Mouse (Mus musculus): ENCODE data around the gene Insig2. TPM values are rescaled to one million over a fixed set of nuclear protein-coding genes. Genes with fewer than 3 reads are reported as not detected.

The Insig2 gene
- polyA plus RNA-seq, 1 experiment = 24.1 TPM

- no peak for TF ChIP-seq CTCF (IDR thresholded peaks at IDR 0.05; ENCODE audit: insufficient read depth, low read length)
- no peak for TF ChIP-seq POLR2A (IDR thresholded peaks at IDR 0.05; ENCODE audit: borderline replicate concordance, extremely low read depth, low read depth, low read length)
- DNase-seq = no peak
- peaks cover 4% of the 10 kb centered on the region for H3K4me1 ChIP-seq (ENCODE audit: control insufficient read depth, insufficient read depth, low read length)
- 28% methylated on average over 2 of the region's 2 CpGs for WGBS
- no peak overlapping the region for H3K4me3 ChIP-seq (replicated peaks; ENCODE audit: extremely low read depth, low read depth, low read length)
Measured at GRCm38 (mm10) chr1:121329391-121329790, 3.0 kb downstream of the Insig2 start.

- no peak for DNase-seq
- WGBS = 3% methylated on average over 7 of the region's 7 CpGs
- Histone ChIP-seq H3K4me1 (ENCODE audit: control insufficient read depth, insufficient read depth, low read length) (peaks cover 7% of the 10 kb centered on the region), H3K4me3 (replicated peaks; ENCODE audit: extremely low read depth, low read depth, low read length) (peak overlapping the region; percentile 92)
- TF ChIP-seq CTCF (IDR thresholded peaks at IDR 0.05; ENCODE audit: insufficient read depth, low read length) = no peak
Measured at GRCm38 (mm10) chr1:121328193-121328555, 4.2 kb downstream of the Insig2 start.

GRCm38 (mm10) chr1:121327344-121328192 lies 4.8 kb downstream of the Insig2 start:
- peak; percentile 88 for TF ChIP-seq POLR2A (IDR thresholded peaks at IDR 0.05; ENCODE audit: borderline replicate concordance, extremely low read depth, low read depth, low read length)
- no peak for TF ChIP-seq CTCF (IDR thresholded peaks at IDR 0.05; ENCODE audit: insufficient read depth, low read length)
- DNase-seq = peak; percentile 91
- 1% methylated on average over 55 of the region's 55 CpGs for WGBS
- Histone ChIP-seq H3K4me3 (replicated peaks; ENCODE audit: extremely low read depth, low read depth, low read length) (peak overlapping the region; percentile 92), H3K4me1 (ENCODE audit: control insufficient read depth, insufficient read depth, low read length) (peaks cover 10% of the 10 kb centered on the region)

GRCm38 (mm10) chr1:121326591-121327343 lies 5.6 kb downstream of the Insig2 start:
- TF ChIP-seq POLR2A (IDR thresholded peaks at IDR 0.05; ENCODE audit: borderline replicate concordance, extremely low read depth, low read depth, low read length) (no peak), CTCF (IDR thresholded peaks at IDR 0.05; ENCODE audit: insufficient read depth, low read length) (no peak)
- no peak for DNase-seq
- Histone ChIP-seq H3K4me3 (replicated peaks; ENCODE audit: extremely low read depth, low read depth, low read length) (peak overlapping the region; percentile 92), H3K4me1 (ENCODE audit: control insufficient read depth, insufficient read depth, low read length) (peaks cover 10% of the 10 kb centered on the region)
- 12% methylated on average over 18 of the region's 18 CpGs for WGBS

- peaks cover 8% of the 10 kb centered on the region for H3K4me1 ChIP-seq (ENCODE audit: control insufficient read depth, insufficient read depth, low read length)
- WGBS = 33% methylated on average over 4 of the region's 4 CpGs
Measured at GRCm38 (mm10) chr1:121323501-121323900, 8.9 kb downstream of the Insig2 start.

GRCm38 (mm10) chr1:121314766-121315428 lies 17.5 kb downstream of the Insig2 start:
- no peaks in the 10 kb centered on the region; the same call in 1 of the 2 replicates for H3K4me1 ChIP-seq (ENCODE audit: control insufficient read depth, insufficient read depth, low read length)
- TF ChIP-seq POLR2A (IDR thresholded peaks at IDR 0.05; ENCODE audit: borderline replicate concordance, extremely low read depth, low read depth, low read length) (no peak), CTCF (IDR thresholded peaks at IDR 0.05; ENCODE audit: insufficient read depth, low read length) (no peak)
- no peak for DNase-seq
- no peak overlapping the region for H3K4me3 ChIP-seq (replicated peaks; ENCODE audit: extremely low read depth, low read depth, low read length)
- WGBS = 79% methylated on average over 3 of the region's 3 CpGs

More at GRCm38 (mm10) chr1:121323501-121323900, 8.9 kb downstream of the Insig2 start:
- no peak overlapping the region for H3K4me3 ChIP-seq (replicated peaks; ENCODE audit: extremely low read depth, low read depth, low read length)
- TF ChIP-seq POLR2A (IDR thresholded peaks at IDR 0.05; ENCODE audit: borderline replicate concordance, extremely low read depth, low read depth, low read length) (no peak), CTCF (IDR thresholded peaks at IDR 0.05; ENCODE audit: insufficient read depth, low read length) (no peak)
- DNase-seq = no peak

- no peak for DNase-seq
- no peaks in the 10 kb centered on the region; the same call in 1 of the 2 replicates for H3K4me1 ChIP-seq (ENCODE audit: control insufficient read depth, insufficient read depth, low read length)
- no peak overlapping the region for H3K4me3 ChIP-seq (replicated peaks; ENCODE audit: extremely low read depth, low read depth, low read length)
- WGBS = 91% methylated on average over 1 of the region's 1 CpGs
- no peak for TF ChIP-seq CTCF (IDR thresholded peaks at IDR 0.05; ENCODE audit: insufficient read depth, low read length)
- no peak for TF ChIP-seq POLR2A (IDR thresholded peaks at IDR 0.05; ENCODE audit: borderline replicate concordance, extremely low read depth, low read depth, low read length)
Measured at GRCm38 (mm10) chr1:121313181-121313580, 19.2 kb downstream of the Insig2 start.

GRCm38 (mm10) chr1:121312326-121312725 lies 20.1 kb downstream of the Insig2 start:
- DNase-seq = no peak
- no peak for TF ChIP-seq POLR2A (IDR thresholded peaks at IDR 0.05; ENCODE audit: borderline replicate concordance, extremely low read depth, low read depth, low read length)
- TF ChIP-seq CTCF (IDR thresholded peaks at IDR 0.05; ENCODE audit: insufficient read depth, low read length) = no peak
- no peak overlapping the region for H3K4me3 ChIP-seq (replicated peaks; ENCODE audit: extremely low read depth, low read depth, low read length)
- 87% methylated on average over 4 of the region's 4 CpGs for WGBS
- H3K4me1 ChIP-seq (ENCODE audit: control insufficient read depth, insufficient read depth, low read length) = no peaks in the 10 kb centered on the region; the same call in 1 of the 2 replicates

GRCm38 (mm10) chr1:121296717-121297255 lies 35.6 kb downstream of the Insig2 start:
- TF ChIP-seq POLR2A (IDR thresholded peaks at IDR 0.05; ENCODE audit: borderline replicate concordance, extremely low read depth, low read depth, low read length) (no peak), CTCF (IDR thresholded peaks at IDR 0.05; ENCODE audit: insufficient read depth, low read length) (no peak)
- Histone ChIP-seq H3K4me3 (replicated peaks; ENCODE audit: extremely low read depth, low read depth, low read length) (no peak overlapping the region), H3K4me1 (ENCODE audit: control insufficient read depth, insufficient read depth, low read length) (no peaks in the 10 kb centered on the region)
- DNase-seq = no peak
- 91% methylated on average over 5 of the region's 5 CpGs for WGBS

All from lung, adult 2 months (tissue).